Mouse (Mus musculus) frontal cortex, adult 2 months (tissue): ENCODE results near the gene Enoph1. TPM values are rescaled to one million over a fixed set of nuclear protein-coding genes. Genes with fewer than 3 reads are reported as not detected.

Experiments
- DNase-seq, 2 experiments: peaks; one replicate each; pipeline ENCODE4 v3.0.0; 2022; ENCODE audit warnings: low spot score in 1 of 2; ENCODE audit errors: extremely low spot score in 1 of 2
- polyA plus RNA-seq: library from polyadenylated mRNA; depleted of rRNA; stranded (reverse); fragments of >200 nt; gene quantifications from 2 replicates; pipeline ENCODE4 v1.2.3, GENCODE M21; 2012

The Enoph1 gene
- polyA plus RNA-seq, 1 experiment, result 83.9 TPM

- no peak for DNase-seq
Measured at GRCm38 (mm10) chr5:100071541-100071940, 31.8 kb downstream of the Enoph1 start.

- DNase-seq, result no peak
Measured at GRCm38 (mm10) chr5:100072557-100072956, 32.8 kb downstream of the Enoph1 start.

GRCm38 (mm10) chr5:100074571-100074970, 34.8 kb downstream of the Enoph1 start:
- DNase-seq, result peak in 1 of 2 experiments; percentile 68

GRCm38 (mm10) chr5:100079040-100079930, 39.5 kb downstream of the Enoph1 start:
- DNase-seq, result peak in 1 of 2 experiments; percentile 45

- no peak for DNase-seq
Measured at GRCm38 (mm10) chr5:100079931-100080275, 40.1 kb downstream of the Enoph1 start.

- DNase-seq, result no peak
Measured at GRCm38 (mm10) chr5:100082006-100082405, 42.2 kb downstream of the Enoph1 start.

GRCm38 (mm10) chr5:100083953-100084562, 44.3 kb downstream of the Enoph1 start:
- DNase-seq, result peak in 1 of 2 experiments; percentile 62

GRCm38 (mm10) chr5:100085097-100085496, 45.3 kb downstream of the Enoph1 start:
- DNase-seq, result no peak

- no peak for DNase-seq
Measured at GRCm38 (mm10) chr5:100090515-100091262, 50.9 kb downstream of the Enoph1 start.

GRCm38 (mm10) chr5:100091263-100091594, 51.4 kb downstream of the Enoph1 start:
- DNase-seq, result no peak

GRCm38 (mm10) chr5:100091602-100092001, 51.8 kb downstream of the Enoph1 start:
- DNase-seq, result no peak

- no peak for DNase-seq
Measured at GRCm38 (mm10) chr5:100096955-100097354, 57.2 kb downstream of the Enoph1 start.

GRCm38 (mm10) chr5:100097967-100098366, 58.2 kb downstream of the Enoph1 start:
- no peak for DNase-seq

GRCm38 (mm10) chr5:100102395-100102794, 62.6 kb downstream of the Enoph1 start:
- DNase-seq, result no peak

GRCm38 (mm10) chr5:100108866-100109265, 69.1 kb downstream of the Enoph1 start:
- DNase-seq, result peak; percentile 67 to 81

GRCm38 (mm10) chr5:100109543-100110282, 69.9 kb downstream of the Enoph1 start:
- peak in 1 of 2 experiments; percentile 30 for DNase-seq

GRCm38 (mm10) chr5:100110581-100110980, 70.8 kb downstream of the Enoph1 start:
- DNase-seq, result no peak

- no peak for DNase-seq
Measured at GRCm38 (mm10) chr5:100113403-100113802, 73.6 kb downstream of the Enoph1 start.
